Mouse (Mus musculus) R1 (cell line): ENCODE measurements around the gene Olfr1084.
"Not testable (repeated sequence)": the region's sequence is repeated elsewhere in the genome, so short reads cannot be mapped to it uniquely, and the experiment has no call there.

Experiments
- DNase-seq: peaks from one replicate; pipeline ENCODE4 v3.0.0-alpha.2; 2018; ENCODE audit warnings: low read depth, low spot score

The Olfr1084 gene

DNA sequence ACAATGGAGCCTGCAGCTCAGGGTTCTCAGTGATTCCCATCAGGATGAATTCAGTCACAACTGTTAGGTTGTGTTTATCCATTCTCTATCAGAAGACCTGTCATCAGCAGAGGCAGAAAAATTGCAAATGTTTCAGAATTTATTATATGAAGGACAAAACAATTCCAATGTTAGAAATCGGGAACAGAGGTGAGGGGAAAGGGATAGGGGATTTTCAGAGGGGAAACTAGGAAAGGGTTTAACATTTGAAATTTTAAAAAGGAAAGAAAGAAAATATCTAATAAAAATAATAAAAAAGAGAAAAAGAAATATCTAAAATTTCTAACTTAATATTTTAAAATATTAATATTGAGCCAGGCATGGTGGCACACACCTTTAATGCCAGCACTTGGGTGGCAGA, at the start of gene Olfr1084:
Gene Olfr1084 (minus strand): TSS at position 101 of the 400 bp plus-strand sequence.
- DNase-seq: not testable (repeated sequence)

GRCm38 (mm10) chr2:86679992-86680391, 40.5 kb upstream of the Olfr1084 start, which contains the start of gene Olfr1086:
Olfr1086 (minus strand) TSS chr2:86680092.
- no peak for DNase-seq

GRCm38 (mm10) chr2:86661919-86662318, 22.4 kb upstream of the Olfr1084 start, which contains the start of gene Olfr1085:
Olfr1085 (minus strand) TSS chr2:86662019.
- no peak for DNase-seq

- DNase-seq: not testable (repeated sequence)
These were observed 40.7 kb downstream of the Olfr1084 start, which contains the start of gene Olfr1082 for GRCm38 (mm10) chr2:86598866-86599265. Olfr1082 (minus strand) TSS chr2:86598966.
